Mouse (Mus musculus) heart, postnatal 4 days (tissue): ENCODE measurements around the gene Fip1l1. TPM values are rescaled to one million over a fixed set of nuclear protein-coding genes. Genes with fewer than 3 reads are reported as not detected.

ENCODE experiments used
- DNase-seq: peaks from one replicate; pipeline ENCODE4 v3.0.0; 2021
- total RNA-seq, 2 experiments: library from RNA; stranded (reverse); gene quantifications; 2 replicates each; pipeline ENCODE4 v1.2.3; 2021

Fip1l1 gene
- total RNA-seq, 2 experiments from 2014 or later = 49.0 to 56.2 TPM

GRCm38 (mm10) chr5:74613491-74614151 is 78.4 kb downstream of the Fip1l1 start:
- peak; percentile 54 for DNase-seq

- no peak for DNase-seq
Measured at GRCm38 (mm10) chr5:74617816-74618572, 82.7 kb downstream of the Fip1l1 start.

GRCm38 (mm10) chr5:74618573-74619059 is 83.4 kb downstream of the Fip1l1 start:
- DNase-seq = peak; percentile 50

GRCm38 (mm10) chr5:74621691-74622470 is 86.6 kb downstream of the Fip1l1 start:
- DNase-seq = no peak

- DNase-seq = no peak
Measured at GRCm38 (mm10) chr5:74623316-74624000, 88.2 kb downstream of the Fip1l1 start.

GRCm38 (mm10) chr5:74624385-74624784 is 89.1 kb downstream of the Fip1l1 start:
- no peak for DNase-seq

- no peak for DNase-seq
Measured at GRCm38 (mm10) chr5:74628001-74628400, 92.8 kb downstream of the Fip1l1 start.

GRCm38 (mm10) chr5:74632369-74633114 is 97.3 kb downstream of the Fip1l1 start:
- DNase-seq = no peak

GRCm38 (mm10) chr5:74633453-74633852 is 98.2 kb downstream of the Fip1l1 start:
- no peak for DNase-seq

GRCm38 (mm10) chr5:74634391-74634790 is 99.1 kb downstream of the Fip1l1 start:
- no peak for DNase-seq

GRCm38 (mm10) chr5:74639516-74639915 is 104.3 kb downstream of the Fip1l1 start:
- DNase-seq = no peak

GRCm38 (mm10) chr5:74640504-74640903 is 105.3 kb downstream of the Fip1l1 start:
- DNase-seq = no peak

GRCm38 (mm10) chr5:74641000-74641399 is 105.8 kb downstream of the Fip1l1 start:
- DNase-seq = peak; percentile 51

GRCm38 (mm10) chr5:74642291-74642690 is 107.0 kb downstream of the Fip1l1 start:
- no peak for DNase-seq

- peak; percentile 19 for DNase-seq
Measured at GRCm38 (mm10) chr5:74647584-74647984, 112.3 kb downstream of the Fip1l1 start.

- no peak for DNase-seq
Measured at GRCm38 (mm10) chr5:74648216-74648615, 113.0 kb downstream of the Fip1l1 start.

Other genes starting within 250 kb of the Fip1l1 start
- gene Scfd2, start 3.7 kb upstream of the Fip1l1 start, total RNA-seq = 10 to 100 TPM in 1 of 2 experiments, 1 to 10 TPM in 1; 9.9 to 11.9 TPM
- gene Lnx1, start 167.5 kb downstream of the Fip1l1 start, total RNA-seq = 1 to 10 TPM; 1.8 to 2.0 TPM